Mouse (Mus musculus) mesoderm, embryonic 11.5 days (tissue): ENCODE measurements at regions not wholly inside any gene's neighbourhood (a gene's known extent, or its start where the extent isn't known, plus 50 kb on each side); places are given as distances from the start of the nearest gene placed in this dataset.

Experiments
- DNase-seq: peaks from one replicate; pipeline ENCODE4 v3.0.0-alpha.2; 2012; ENCODE audit warnings: low read depth, low spot score

DNA sequence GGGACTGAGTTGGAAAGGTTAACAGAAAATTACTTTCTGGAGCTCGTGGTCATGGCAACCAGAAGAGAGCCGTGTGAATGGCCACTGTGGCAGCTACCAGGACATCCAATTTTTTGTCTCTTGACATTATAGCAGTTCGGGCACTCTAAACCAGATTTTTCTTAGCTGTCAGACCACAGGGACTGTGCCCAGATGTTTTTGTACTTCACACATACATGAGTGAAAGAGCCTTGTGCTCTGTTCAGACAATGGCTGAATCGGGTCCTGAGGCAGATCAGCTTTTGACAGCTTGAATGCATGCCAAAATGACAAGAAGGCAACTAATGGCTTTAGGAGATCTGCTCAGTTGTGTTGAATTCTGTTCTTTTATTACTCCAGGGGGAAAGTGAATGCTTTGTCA, 505.2 kb upstream of the Pdzrn3 start:
- peak; percentile 64 for DNase-seq

- DNase-seq, result no peak
Measured at GRCm38 (mm10) chr6:101874894-101875293, 497.2 kb upstream of the Pdzrn3 start.

- DNase-seq, result no peak
Measured at GRCm38 (mm10) chr6:101858895-101859294, 481.2 kb upstream of the Pdzrn3 start.

- DNase-seq, result no peak
Measured at GRCm38 (mm10) chr6:101840695-101841094, 463.0 kb upstream of the Pdzrn3 start.

- DNase-seq, result no peak
Measured at GRCm38 (mm10) chr6:101837563-101837962, 459.9 kb upstream of the Pdzrn3 start.

DNA sequence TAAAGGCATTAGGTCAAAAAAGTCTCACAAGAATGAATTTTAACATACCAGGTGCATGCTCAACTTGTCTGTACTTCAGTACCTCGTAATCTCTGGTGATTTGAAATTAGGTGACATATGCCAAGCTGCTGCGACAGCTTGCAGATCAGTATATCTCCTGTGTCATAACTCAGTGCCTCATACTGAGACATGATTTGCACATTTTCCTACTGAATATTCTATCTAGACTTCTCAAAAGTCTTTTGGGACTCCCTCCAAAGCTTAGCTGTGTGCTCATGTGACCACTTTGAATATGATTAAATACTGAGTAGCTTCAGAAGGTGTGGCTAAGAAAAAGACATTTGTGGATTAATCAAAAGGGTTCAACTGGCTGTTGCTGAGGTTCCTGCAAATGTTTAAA, 416.3 kb upstream of the Pdzrn3 start:
- DNase-seq, result no peak

GRCm38 (mm10) chr6:101777864-101778263, 400.2 kb upstream of the Pdzrn3 start:
- peak; percentile 31 for DNase-seq

DNA sequence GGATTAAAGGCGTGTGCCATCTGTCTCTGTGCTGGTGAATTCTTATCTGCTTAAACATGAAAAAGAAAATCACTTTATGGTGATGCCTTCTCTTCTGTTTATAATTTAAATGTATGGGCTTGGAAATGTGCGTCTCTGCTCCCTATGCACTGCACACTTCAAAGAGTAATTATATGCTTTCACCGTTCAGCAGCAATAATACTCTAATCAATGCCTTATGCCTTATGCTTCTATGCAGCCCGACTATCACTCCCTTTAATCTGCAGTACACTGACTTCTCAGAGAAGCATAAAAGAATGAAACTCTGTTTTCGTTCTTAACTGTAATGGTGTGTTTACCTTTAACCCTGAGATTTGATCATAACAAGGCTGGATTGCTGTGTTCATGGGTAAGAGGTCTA, 395.5 kb upstream of the Pdzrn3 start:
- DNase-seq, result no peak

GRCm38 (mm10) chr6:101735107-101735506, 357.4 kb upstream of the Pdzrn3 start:
- DNase-seq, result no peak

- no peak for DNase-seq
Measured at GRCm38 (mm10) chr6:101720513-101720912, 342.8 kb upstream of the Pdzrn3 start.

DNA sequence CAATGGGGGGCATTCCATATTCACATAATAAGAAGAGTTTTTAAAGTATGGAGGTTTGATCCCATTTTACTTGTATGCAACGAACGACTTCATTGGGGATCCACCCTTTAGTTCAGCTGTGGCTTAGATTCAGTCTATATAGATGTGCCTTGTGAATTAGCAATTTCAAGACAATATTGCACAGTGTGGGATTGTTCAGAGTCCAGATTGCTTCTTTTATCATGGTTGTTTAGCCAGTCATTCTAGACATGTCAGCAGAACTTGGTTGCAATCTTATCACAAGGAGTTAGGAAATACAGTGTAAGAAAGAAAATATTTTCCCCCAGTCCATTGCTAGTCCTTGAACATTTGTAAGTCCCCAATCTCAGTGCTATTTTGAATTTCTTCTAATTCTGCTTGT, 312.0 kb upstream of the Pdzrn3 start:
- no peak for DNase-seq

GRCm38 (mm10) chr6:101686578-101686977, 308.9 kb upstream of the Pdzrn3 start:
- no peak for DNase-seq

- DNase-seq, result no peak
Measured at GRCm38 (mm10) chr6:101685734-101686133, 308.0 kb upstream of the Pdzrn3 start.

GRCm38 (mm10) chr6:101684390-101684789, 306.7 kb upstream of the Pdzrn3 start:
- no peak for DNase-seq

- DNase-seq, result no peak
Measured at GRCm38 (mm10) chr6:101674846-101675245, 297.1 kb upstream of the Pdzrn3 start.

DNA sequence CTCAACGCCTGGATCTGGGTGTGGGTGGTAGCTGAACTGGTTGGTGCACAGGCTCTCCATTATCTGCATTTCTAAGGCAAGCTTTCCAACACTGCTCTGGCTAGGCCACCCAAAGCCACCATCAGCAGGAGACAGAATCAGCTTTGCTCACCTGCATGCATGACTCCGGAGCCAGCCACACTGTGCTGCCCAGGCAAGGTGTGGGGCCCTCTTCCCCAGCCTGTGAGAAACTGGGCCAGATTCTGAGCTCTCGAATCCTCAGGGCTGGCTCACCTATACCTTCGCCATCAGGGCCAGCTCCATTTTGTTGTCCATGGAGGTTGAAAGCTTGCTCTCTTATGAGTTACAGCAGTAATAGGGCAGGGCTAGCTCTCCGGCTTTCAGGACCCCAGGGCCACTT, 293.1 kb upstream of the Pdzrn3 start:
- no peak for DNase-seq

DNA sequence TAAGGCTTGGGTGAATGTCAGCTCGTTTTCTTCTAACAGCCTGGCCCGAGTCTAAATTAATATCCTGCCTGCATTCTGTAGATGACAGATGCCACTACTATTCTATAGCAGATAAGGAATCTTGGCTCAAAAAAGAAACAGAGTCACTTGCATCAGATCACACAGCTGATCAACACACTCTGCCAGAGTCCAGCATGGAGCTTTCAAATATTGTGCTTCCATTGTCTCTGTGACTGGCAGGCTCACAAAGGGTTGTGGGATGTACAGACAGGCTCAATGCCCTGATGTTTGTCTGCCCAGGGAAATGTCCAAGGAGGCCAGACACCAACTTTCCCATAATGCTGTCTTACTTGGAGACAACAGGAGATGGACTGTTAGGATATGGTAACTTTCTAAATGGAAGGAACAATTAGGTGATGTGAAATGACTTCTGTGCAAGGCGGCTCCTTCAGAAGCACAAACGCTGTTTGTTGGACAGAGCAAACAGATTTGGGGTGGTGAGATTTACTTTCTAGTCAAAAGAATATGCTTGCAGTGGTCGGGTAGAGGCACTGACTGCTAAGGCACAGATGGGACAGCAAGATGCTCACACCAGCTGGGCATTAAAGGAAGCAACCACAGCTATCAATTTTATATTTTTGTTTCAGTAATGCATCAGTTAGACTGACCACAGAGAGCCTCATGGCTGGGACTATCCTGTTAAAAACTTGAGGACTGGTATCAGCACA, 291.6 kb upstream of the Pdzrn3 start:
- DNase-seq, result no peak

DNA sequence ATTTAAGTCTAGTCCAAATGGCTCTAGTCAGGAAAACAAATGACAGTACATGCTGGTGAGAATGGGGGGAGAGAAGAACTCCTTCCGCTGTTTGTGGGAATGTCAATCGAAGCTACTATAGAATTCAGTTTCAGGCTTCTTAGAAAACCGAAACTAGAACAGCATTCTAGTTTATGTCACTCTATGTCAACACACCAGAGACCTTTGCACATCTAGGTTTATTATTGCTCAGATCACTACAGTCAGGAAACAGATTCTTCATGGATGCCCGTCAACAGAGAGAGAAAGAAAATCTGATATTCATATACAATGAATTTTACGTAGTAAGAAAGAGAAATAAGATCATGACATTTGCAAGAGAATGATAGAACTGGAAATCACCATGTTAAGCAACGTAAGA, 276.7 kb upstream of the Pdzrn3 start:
- DNase-seq, result no peak

GRCm38 (mm10) chr6:101650348-101650747, 272.7 kb upstream of the Pdzrn3 start:
- peak; percentile 76 for DNase-seq

- no peak for DNase-seq
Measured at GRCm38 (mm10) chr6:101617295-101617694, 239.6 kb upstream of the Pdzrn3 start.

DNA sequence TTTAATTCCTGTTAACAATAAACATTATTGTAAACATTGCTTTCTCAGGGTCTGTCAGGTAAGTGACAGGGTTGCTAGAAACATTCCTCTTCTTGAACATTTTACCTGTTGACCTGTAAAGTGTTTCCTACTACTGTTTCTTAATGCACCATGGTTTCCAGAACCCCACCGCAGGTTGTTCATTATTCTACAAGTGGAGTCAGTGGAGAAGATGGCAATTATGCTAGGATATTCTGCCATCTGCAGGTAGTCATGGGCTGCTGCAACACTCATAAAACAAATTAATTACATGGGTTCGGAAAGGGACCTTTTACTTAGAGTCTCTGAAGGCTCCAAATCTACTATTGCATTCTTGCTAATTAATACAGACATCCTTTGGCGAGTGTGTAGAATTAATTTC, 239.1 kb upstream of the Pdzrn3 start:
- peak; percentile 51 for DNase-seq

GRCm38 (mm10) chr6:101609015-101609414, 231.3 kb upstream of the Pdzrn3 start:
- DNase-seq, result no peak

DNA sequence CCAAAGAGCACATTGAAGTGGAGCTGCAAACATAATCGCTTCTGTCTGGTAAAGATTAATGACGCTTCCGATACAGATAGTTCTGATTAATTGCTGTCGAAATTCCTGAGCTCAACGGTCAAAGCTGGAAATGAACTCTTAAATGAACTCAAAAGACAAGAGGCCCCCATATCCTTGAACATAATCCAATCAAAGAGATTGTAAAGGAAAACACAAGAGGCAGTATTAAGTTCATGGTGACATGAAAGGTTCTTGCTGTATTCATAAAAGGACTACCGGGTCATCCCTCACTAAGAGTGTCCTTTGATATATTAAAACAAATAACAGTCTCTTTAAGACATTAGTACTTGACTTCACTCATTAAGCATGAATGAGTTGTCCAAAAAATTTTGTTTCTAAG, 225.4 kb upstream of the Pdzrn3 start:
- DNase-seq, result peak; percentile 44

DNA sequence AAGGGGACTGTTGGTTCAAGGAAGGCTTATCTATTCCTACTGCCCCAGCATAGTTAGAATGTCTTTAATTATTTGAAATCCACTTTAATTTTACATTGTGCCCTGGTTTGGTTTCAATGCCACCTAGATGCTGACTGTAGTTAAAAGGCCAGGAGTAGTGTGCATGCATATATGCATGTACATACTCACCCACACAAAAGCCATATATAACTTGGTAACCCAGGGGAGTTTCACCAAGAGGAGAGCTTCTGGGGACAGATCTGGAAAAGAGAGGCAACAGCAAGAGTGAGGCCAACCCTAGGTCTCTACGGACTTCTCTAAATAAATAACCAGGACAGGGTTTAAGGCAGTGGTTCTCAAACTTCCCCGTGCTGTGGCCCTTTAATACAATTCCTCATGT, 219.3 kb upstream of the Pdzrn3 start:
- DNase-seq, result no peak
